Mouse (Mus musculus): ENCODE data around the gene Zfp653.

Gene Zfp653

DNA sequence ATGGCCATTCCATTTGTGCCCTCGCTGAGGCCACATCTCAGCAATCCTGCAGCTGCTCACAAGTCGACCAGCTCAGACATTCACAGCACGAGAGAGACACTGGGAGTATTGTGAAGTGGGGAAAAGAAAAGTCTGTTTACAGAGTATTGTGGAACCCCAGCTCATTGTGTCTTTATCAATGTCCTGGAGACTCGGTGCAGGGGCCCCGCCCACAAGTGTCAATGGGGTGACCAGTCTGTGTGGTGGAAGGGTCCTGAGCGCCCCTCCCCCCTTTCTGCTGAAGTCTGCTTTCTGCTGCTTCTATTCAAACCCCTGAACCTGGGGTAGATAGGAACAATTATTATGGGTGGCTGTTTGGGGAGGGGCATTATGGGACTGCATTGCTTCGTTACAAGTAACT lies 42.7 kb downstream of the Zfp653 start:
- DNase-seq, result no peak

DNA sequence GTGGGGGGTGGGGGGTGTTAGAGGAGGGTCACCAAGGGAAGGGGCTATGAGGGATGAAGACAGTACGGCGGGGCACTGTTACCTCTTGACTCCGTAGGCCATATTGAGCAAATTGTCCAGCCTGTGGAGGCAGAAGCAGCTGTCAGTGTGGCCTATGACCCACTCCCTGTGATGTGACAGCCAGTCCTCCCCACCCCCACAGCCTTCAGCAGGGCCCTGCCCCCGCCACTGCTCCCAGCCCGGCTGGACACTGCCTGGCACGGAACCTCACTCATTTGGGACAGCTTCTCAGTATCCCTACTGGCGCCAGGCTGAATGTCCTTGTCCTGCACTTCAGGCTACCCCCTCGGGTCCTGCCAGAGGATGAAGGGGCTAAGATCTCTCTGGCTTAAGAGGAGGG lies 46.6 kb downstream of the Zfp653 start:
- no peak for DNase-seq

DNA sequence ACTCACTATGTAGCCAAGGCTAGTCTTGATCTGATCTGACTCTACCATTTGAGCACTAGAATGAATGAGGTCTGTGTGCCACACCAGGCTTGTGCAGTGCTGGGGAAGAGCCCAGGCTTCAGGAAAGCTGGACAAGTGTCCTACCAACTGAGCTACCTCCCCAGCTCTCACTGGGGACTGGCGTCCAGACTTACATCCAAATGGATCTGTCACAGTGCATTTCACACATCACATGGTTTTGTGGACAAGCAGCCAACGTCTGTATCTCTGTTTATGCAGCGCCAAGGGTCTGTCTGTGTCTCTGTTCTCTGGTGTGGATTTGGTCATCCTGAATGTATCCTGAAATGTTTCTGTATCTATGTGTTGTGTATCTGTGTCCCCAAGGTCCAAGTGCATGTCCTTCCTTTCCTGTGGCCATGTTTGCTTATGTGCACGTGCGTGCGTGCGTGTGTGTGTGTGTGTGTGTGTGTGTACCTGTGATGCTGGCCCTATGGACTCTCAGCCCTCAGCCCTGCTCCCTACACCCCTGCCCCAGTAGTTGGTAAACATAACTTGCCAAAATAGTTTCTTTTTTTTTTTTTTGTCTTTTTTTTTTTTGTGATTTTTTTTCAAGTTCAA lies 53.9 kb downstream of the Zfp653 start:
- DNase-seq, result no peak

DNA sequence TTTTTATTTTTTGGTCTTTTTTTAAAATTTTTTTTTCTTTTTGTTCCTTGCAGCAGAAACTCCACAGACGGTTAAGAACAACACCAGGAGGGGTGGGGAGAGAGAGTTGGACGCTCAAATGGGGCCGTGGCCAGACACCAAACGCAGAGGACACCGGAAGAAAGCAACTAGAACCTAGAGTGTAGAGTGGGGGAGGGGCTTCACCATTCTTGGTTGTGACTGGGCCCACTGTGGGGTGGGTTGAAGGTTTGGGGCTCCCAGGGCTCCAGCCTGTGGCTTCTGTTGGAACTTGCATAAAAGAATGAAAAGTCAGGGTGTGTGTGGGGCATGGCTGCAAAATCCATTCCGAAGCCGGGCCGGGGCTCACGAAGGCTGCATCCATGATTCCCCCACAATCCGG lies 54.9 kb downstream of the Zfp653 start:
- no peak for DNase-seq

DNA sequence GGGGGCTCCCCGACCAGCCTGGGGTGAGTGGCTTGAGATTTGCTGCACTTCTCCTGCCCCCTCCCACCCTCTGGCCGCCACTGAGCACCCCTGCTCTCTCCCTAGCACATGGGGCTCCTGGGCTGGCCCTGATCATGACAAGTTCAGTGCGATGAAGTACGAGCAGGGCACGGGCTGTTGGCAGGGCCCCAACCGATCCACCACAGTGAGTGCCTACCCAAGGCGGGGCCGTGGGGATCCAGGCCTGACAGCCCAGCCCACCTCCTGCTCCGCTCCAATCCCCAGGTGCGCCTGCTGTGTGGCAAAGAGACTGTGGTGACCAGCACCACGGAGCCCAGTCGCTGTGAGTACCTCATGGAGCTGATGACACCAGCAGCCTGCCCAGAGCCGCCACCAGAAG lies 58.4 kb downstream of the Zfp653 start:
- DNase-seq, result no peak

DNA sequence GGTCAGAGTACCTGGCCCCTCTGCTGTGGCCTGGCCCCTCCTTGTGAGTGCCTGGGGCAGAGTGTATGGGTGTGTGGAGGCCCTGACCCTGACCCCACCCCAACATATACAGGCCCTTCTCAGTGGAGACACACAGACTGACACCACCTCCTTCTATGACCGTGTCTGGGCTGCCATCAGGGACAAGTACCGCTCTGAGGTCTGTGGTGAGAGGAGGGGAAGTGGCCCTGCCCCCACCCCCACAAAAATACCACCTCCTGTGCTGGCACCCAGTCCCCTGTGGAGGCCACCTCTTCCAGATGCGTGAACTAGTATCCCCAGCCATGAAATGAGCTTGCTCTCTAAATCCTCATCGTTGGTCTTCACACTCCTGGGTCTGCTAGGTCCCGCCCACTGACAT lies 60.1 kb downstream of the Zfp653 start:
- DNase-seq, result no peak

Measured in lung, adult 18-20 months (tissue).